Mouse (Mus musculus) G1E (cell line): ENCODE results near the gene H6pd. TPM values are rescaled to one million over a fixed set of nuclear protein-coding genes. Genes with fewer than 3 reads are reported as not detected.

Experiments
- ATAC-seq: 2 replicates; pipeline ENCODE4 v1.8.0; 2016; ENCODE audit warnings: mild to moderate bottlenecking; ENCODE audit not compliant: insufficient number of reproducible peaks, poor library complexity, low FRiP score, severe bottlenecking; ENCODE audit errors: extremely low read depth
- DNase-seq: peaks from one replicate; pipeline ENCODE4 v3.0.0; 2012; ENCODE audit warnings: low spot score
- H3K27me3 ChIP-seq: 2 replicates; pipeline ENCODE4 v1.6.1; 2012; ENCODE audit warnings: mild to moderate bottlenecking, low read length, inconsistent platforms; ENCODE audit not compliant: insufficient read depth
- H3K36me3 ChIP-seq: replicated peaks from 2 replicates; pipeline ENCODE3; 2012; ENCODE audit warnings: mild to moderate bottlenecking, inconsistent platforms
- H3K4me1 ChIP-seq: 2 replicates; pipeline ENCODE4 v1.6.1; 2012; ENCODE audit warnings: low read depth, low read length, inconsistent platforms, mixed read lengths; ENCODE audit not compliant: insufficient read depth
- H3K4me3 ChIP-seq: 2 replicates; pipeline ENCODE4 v1.5.1; 2012; ENCODE audit warnings: low read depth, mild to moderate bottlenecking, inconsistent platforms, low read length, moderate library complexity, mixed read lengths
- H3K9me3 ChIP-seq: replicated peaks from 2 replicates; pipeline ENCODE4 v1.6.1; 2012; ENCODE audit warnings: inconsistent platforms
- CTCF ChIP-seq: IDR thresholded peaks from 2 replicates; pipeline ENCODE4 v1.5.1; 2012; ENCODE audit warnings: low read depth, low read length, inconsistent platforms, mixed read lengths
- GATA1 ChIP-seq: IDR thresholded peaks from 2 replicates; pipeline ENCODE4 v1.6.1; 2012; ENCODE audit warnings: borderline replicate concordance, low read length, inconsistent platforms, mixed read lengths
- GATA2 ChIP-seq: IDR thresholded peaks from 2 replicates; pipeline ENCODE4 v1.6.1; 2012; ENCODE audit warnings: low read depth, low read length, inconsistent platforms, borderline replicate concordance
- POLR2AphosphoS5 ChIP-seq: IDR thresholded peaks from 2 replicates; pipeline ENCODE4 v1.6.1; 2012; ENCODE audit warnings: low read depth, low read length, inconsistent platforms; ENCODE audit not compliant: insufficient replicate concordance
- TAL1 ChIP-seq: conservative IDR thresholded peaks from 2 replicates; pipeline ENCODE4 v1.6.1; 2012; ENCODE audit warnings: low read depth, low read length, inconsistent platforms, mixed read lengths
- polyA plus RNA-seq: library from polyadenylated mRNA; stranded (reverse); fragments of >175 nt; gene quantifications from 2 replicates; pipeline ENCODE4 v1.2.3, GENCODE M21; 2012
- total RNA-seq, 2 experiments: library from RNA; stranded (forward) in 1 of 2; stranded (reverse) in 1 of 2; fragments of 200-1000 nt in 1 of 2; fragments of >200 nt in 1 of 2; fragmentation: Nextera tagmentation in 1 of 2; gene quantifications; 2 replicates each; pipeline ENCODE4 v1.2.3; 2014 to 2017

The H6pd gene
- total and polyA plus RNA-seq, 3 experiments: 6.4 to 8.3 (median 7.1) TPM

DNA sequence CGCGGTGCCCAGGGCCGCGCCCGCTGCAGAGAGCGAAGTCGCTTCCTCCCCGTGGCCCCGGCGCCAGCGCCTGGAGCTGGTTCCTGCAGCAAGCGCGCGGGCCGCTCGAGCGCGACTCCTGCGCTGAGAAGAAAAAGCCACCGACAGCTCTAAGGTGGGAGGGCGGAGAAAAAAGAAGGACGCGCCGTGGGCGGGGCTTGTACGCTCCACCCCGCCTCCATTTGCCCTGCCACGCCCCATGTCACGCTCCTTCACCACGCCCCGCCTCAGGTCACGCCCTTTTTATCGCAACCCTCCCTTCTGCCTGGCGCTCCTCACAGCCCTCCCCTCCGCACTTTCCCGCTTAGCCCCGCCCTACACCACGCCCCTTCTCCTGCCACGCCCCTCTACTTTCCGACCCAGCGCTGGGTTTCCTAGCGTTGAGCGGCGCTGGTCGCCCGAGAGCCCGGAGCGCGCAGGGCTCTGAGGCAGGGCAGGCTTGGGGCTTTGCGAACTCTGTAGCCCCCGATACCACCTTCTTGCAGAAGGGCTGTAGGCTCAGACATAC is 53.9 kb downstream of the H6pd start, which contains the start of gene Spsb1:
Spsb1 (minus strand) TSS at position 151 of the 547 bp plus-strand sequence.
- no peaks in the 10 kb centered on the region for H3K9me3 ChIP-seq
- ATAC-seq (peak; percentile 97), DNase-seq (peak; percentile 61)
- peak within 1 kb of the TSS; percentile 66; the same call in 1 of the 2 replicates for H3K4me3 ChIP-seq
- H3K36me3 ChIP-seq: no peaks in the 10 kb centered on the region
- peaks cover 30% of the 10 kb centered on the region for H3K27me3 ChIP-seq
- peaks cover 15% of the 10 kb centered on the region for H3K4me1 ChIP-seq
- TF ChIP-seq POLR2AphosphoS5 (no peak), TAL1 (no peak), CTCF (no peak), GATA1 (no peak), GATA2 (no peak)

DNA sequence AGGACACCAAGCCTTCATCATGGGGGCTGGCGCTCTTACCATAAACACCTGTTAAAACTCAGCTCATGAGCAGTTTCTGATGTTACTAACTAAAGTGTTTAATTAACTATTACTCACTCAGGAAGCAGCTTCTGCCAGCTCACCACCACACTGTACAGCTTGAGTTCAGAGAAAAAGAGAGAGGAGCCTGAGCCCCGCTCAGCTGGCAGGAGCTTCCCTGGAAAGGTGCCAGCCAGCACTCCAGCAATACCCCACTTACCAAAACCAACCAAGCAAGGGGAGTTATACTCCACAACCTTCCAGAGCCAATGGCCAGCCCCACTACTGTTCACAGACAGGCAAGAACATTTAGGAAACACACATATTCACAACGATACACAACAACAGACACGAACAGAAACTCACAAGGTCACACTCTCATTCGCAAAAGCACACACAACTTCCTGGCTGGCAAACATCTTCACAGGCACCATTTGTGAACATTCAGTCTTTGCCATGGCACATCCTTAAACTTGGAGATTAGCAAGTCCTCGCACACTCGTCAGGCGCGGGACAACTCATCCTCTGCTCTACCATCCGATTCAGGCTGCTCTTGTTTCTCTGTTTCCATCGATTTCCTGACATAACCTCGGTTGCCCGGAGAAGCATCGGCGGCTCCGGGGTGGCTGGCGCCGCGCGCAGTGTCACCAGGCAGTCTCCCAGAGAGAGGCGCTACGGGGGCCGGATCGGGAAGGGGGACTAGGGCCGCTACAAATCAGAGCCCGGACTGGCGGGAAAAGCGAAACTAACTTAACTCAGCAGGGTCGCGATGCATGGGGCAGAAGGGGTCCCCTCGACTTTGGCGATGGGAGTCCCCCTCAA is 55.0 kb downstream of the H6pd start:
- Histone ChIP-seq H3K4me1 (peaks cover 15% of the 10 kb centered on the region), H3K27me3 (peaks cover 30% of the 10 kb centered on the region), H3K9me3 (no peaks in the 10 kb centered on the region), H3K36me3 (no peaks in the 10 kb centered on the region), H3K4me3 (peak overlapping the region; percentile 66; the same call in 1 of the 2 replicates)
- TF ChIP-seq TAL1 (no peak), POLR2AphosphoS5 (no peak), GATA1 (no peak), GATA2 (no peak), CTCF (no peak)
- ATAC-seq (no peak), DNase-seq (no peak)

DNA sequence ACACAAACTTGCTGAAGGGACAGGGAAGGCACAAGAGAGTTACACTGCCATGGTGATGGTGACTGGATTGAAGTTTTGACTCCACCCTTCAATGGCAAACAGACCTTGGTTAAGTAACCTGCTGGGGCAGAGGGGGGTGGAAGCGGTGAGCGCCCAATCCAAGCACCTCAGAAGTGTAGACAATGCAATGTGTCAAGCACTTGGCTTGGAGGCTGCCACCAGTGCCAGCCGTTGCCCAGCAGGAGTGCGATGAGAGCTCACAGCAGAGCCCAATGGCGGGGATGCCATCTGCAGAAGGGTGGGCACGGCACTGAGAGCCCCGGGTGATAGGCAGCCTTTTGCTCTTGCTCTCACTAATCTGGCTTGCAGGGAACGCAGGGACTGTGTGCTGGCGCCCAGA is 56.6 kb downstream of the H6pd start:
- Histone ChIP-seq H3K36me3 (no peaks in the 10 kb centered on the region), H3K27me3 (peaks cover 27% of the 10 kb centered on the region), H3K4me3 (no peak overlapping the region), H3K4me1 (peaks cover 15% of the 10 kb centered on the region), H3K9me3 (no peaks in the 10 kb centered on the region)
- DNase-seq: no peak
- no peak for TF ChIP-seq GATA1
- no peak for TF ChIP-seq TAL1
- no peak for TF ChIP-seq CTCF
- no peak for TF ChIP-seq GATA2
- TF ChIP-seq POLR2AphosphoS5: no peak
- ATAC-seq: no peak

DNA sequence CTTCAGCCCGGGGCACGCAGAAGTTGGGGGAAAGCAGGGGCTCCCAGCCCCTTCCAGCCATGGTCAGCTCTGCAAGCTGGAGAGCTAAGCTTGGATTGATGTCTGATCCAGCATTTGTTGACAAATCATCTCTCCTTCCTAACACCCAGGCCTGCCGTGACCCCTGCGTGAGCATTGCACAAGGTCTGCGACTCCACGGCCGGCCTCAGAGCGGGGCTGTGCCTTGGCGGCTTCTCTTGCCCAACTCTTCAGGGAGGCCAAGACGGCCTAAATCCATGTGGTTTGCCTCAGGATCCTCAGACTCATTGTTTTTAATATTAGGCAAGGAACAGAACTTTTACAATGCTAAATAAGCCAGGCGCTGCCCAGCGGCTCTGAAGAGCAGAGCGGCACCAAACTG is 57.6 kb downstream of the H6pd start:
- Histone ChIP-seq H3K4me1 (peaks cover 15% of the 10 kb centered on the region), H3K4me3 (no peak overlapping the region), H3K9me3 (no peaks in the 10 kb centered on the region), H3K36me3 (no peaks in the 10 kb centered on the region), H3K27me3 (peaks cover 21% of the 10 kb centered on the region)
- TF ChIP-seq CTCF (no peak), POLR2AphosphoS5 (no peak), GATA1 (no peak), TAL1 (no peak), GATA2 (no peak)
- no peak for DNase-seq
- ATAC-seq: no peak

DNA sequence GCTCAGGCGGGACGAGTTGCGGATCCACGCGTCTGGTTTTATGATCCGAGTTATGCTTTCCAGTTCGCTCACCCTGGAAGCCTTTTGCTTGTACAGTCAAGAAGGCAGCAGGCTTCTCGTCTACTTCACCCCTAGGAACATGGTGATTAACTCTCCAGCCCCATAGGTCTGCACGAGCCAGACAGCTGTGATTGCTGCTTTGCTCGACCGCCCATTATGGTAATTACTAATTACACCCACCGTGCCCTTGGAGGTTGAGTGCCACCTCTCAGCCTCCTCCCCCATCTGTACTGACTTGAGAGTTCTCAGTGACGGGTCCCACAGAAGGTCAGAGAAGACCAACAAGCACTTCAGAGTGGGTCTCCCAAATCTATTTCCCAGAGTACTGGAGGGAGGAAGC is 59.1 kb downstream of the H6pd start:
- Histone ChIP-seq H3K36me3 (no peaks in the 10 kb centered on the region), H3K27me3 (peaks cover 14% of the 10 kb centered on the region; the same call in 1 of the 2 replicates), H3K4me3 (no peak overlapping the region), H3K4me1 (peaks cover 8% of the 10 kb centered on the region), H3K9me3 (no peaks in the 10 kb centered on the region)
- no peak for ATAC-seq
- DNase-seq: no peak
- TF ChIP-seq GATA2 (no peak), TAL1 (no peak), POLR2AphosphoS5 (no peak), GATA1 (no peak), CTCF (no peak)

DNA sequence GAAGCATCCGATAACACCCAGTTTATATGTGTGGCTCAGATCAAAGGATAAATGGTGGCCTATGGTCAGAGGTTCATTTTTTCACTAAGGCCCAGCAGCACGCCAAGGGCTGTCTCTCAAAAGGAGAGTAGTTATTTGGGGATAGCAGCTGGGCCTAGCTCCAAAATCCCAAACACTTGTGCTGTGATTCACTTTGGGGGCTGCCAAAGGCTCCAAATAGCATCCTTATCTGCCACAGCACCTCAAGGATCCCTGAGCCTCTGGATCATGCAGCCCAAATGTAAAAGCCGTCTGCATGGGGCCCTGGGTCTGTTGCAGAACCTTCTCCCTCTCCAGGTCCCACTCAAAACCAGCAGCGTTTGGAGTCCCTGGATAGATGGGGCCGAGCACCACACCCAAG is 60.7 kb downstream of the H6pd start:
- Histone ChIP-seq H3K4me3 (no peak overlapping the region), H3K9me3 (no peaks in the 10 kb centered on the region), H3K27me3 (peaks cover 6% of the 10 kb centered on the region; the same call in 1 of the 2 replicates), H3K4me1 (no peaks in the 10 kb centered on the region), H3K36me3 (no peaks in the 10 kb centered on the region)
- TF ChIP-seq POLR2AphosphoS5: no peak
- no peak for TF ChIP-seq GATA2
- no peak for TF ChIP-seq GATA1
- no peak for TF ChIP-seq TAL1
- no peak for TF ChIP-seq CTCF
- DNase-seq: no peak
- no peak for ATAC-seq
